Mouse (Mus musculus): ENCODE measurements around the gene Palld. TPM values are rescaled to one million over a fixed set of nuclear protein-coding genes. Genes with fewer than 3 reads are reported as not detected.

Palld gene
- polyA plus RNA-seq, 1 experiment from 2014 or later: 62.3 TPM

DNA sequence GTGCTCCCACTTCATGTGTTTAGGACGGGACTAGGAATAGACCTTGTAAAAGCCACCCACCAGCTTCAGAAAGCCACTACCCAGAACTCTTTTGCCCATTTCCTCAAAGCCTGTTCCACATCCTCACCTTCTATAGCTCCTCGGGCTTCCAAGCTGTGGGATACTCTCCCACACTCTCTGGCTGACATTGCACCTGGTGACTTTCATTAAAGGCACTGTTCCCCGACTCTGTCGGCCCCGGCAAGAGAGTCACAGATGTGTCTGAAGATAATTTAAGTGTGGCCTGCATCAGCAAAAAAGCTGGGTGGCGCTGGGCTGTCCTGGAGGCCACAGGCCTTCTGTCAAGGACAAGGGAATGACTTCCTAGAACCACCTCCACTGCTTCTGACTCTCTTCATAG lies 350.3 kb downstream of the Palld start:
- H3K9me3 ChIP-seq (ENCODE audit: control insufficient read depth): 0 out of 2 replicates have a peak, but pooled peaks cover 2% of the 10 kb centered on the region
- no peak overlapping the region for H3K4me2 ChIP-seq (replicated peaks; ENCODE audit: low read depth)
- WGBS: 73% methylated on average over 6 of the region's 6 CpGs
- no peaks in the 10 kb centered on the region for H3K27me3 ChIP-seq (replicated peaks; ENCODE audit: control insufficient read depth, insufficient read depth, low read length)
- no peak overlapping the region for H3K27ac ChIP-seq (ENCODE audit: low read depth, low read length)
- H3K4me3 ChIP-seq (ENCODE audit: low read depth, low read length): no peak overlapping the region
- no peak for ATAC-seq
- no peak for TF ChIP-seq CTCF (IDR thresholded peaks at IDR 0.05; ENCODE audit: low read depth)
- no peaks in the 10 kb centered on the region for H3K4me1 ChIP-seq (replicated peaks; ENCODE audit: control insufficient read depth, insufficient read depth, low read length)
- no peak overlapping the region for H3K9ac ChIP-seq (ENCODE audit: low read depth, low read length)
- peaks cover 26% of the 10 kb centered on the region for H3K36me3 ChIP-seq (ENCODE audit: control insufficient read depth, insufficient read depth)

DNA sequence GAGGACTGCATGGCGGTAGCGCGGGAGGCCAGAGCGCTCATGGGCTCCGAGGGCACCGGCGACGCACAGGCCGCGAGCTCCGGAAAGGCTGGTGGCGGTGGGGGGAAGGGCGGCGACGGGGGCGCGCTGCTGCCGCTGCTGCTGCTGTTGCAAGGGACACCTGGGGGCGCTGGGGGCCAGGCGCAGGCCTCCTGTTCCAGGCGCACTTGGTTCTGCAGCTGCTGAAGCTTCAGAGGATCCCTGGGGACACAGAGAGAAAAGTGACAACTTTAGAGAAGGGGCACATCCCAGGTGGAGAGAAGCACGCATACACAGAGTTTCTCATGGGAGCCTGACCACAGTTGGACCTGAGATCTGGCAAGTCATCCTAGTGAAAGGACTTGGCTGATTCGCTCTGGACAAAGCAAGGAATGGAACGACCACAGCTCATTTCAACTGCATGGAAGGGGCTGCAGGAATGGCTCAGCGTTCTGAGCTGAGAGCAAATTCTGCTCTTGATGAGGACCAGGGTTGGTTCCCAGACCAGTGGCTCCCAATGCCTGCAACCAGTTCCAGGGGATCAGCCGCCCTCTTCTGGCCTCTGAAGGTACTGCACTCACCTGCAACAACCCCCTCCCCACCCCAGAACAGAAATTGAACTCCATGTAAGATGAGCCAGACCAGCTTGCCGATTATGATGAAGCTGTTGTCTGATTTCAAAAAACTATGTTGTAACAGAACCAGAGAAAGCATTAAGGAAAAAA lies 352.3 kb downstream of the Palld start:
- WGBS: 75% methylated on average over 26 of the region's 27 CpGs
- 0 out of 2 replicates have a peak, but pooled peaks cover 2% of the 10 kb centered on the region for H3K9me3 ChIP-seq (ENCODE audit: control insufficient read depth)
- no peak overlapping the region for H3K27ac ChIP-seq (ENCODE audit: low read depth, low read length)
- H3K4me2 ChIP-seq (replicated peaks; ENCODE audit: low read depth): no peak overlapping the region
- peaks cover 35% of the 10 kb centered on the region for H3K36me3 ChIP-seq (ENCODE audit: control insufficient read depth, insufficient read depth)
- H3K4me1 ChIP-seq (replicated peaks; ENCODE audit: control insufficient read depth, insufficient read depth, low read length): no peaks in the 10 kb centered on the region
- ATAC-seq: no peak
- no peak overlapping the region for H3K4me3 ChIP-seq (ENCODE audit: low read depth, low read length)
- peak; percentile 58 for TF ChIP-seq CTCF (IDR thresholded peaks at IDR 0.05; ENCODE audit: low read depth)
- H3K9ac ChIP-seq (ENCODE audit: low read depth, low read length): no peak overlapping the region
- H3K27me3 ChIP-seq (replicated peaks; ENCODE audit: control insufficient read depth, insufficient read depth, low read length): no peaks in the 10 kb centered on the region

GRCm38 (mm10) chr8:61549585-61549984 lies 352.9 kb downstream of the Palld start:
- WGBS: 88% methylated on average over 40 of the region's 41 CpGs
- H3K4me3 ChIP-seq (ENCODE audit: low read depth, low read length): no peak overlapping the region
- TF ChIP-seq CTCF (IDR thresholded peaks at IDR 0.05; ENCODE audit: low read depth): no peak
- 0 out of 2 replicates have a peak, but pooled peaks cover 2% of the 10 kb centered on the region for H3K9me3 ChIP-seq (ENCODE audit: control insufficient read depth)
- H3K4me1 ChIP-seq (replicated peaks; ENCODE audit: control insufficient read depth, insufficient read depth, low read length): no peaks in the 10 kb centered on the region
- H3K4me2 ChIP-seq (replicated peaks; ENCODE audit: low read depth): no peak overlapping the region
- H3K9ac ChIP-seq (ENCODE audit: low read depth, low read length): no peak overlapping the region
- no peaks in the 10 kb centered on the region for H3K27me3 ChIP-seq (replicated peaks; ENCODE audit: control insufficient read depth, insufficient read depth, low read length)
- no peak overlapping the region for H3K27ac ChIP-seq (ENCODE audit: low read depth, low read length)
- ATAC-seq: 0 out of 2 replicates have a peak, but pooled peaks have one; percentile 22
- peaks cover 38% of the 10 kb centered on the region for H3K36me3 ChIP-seq (ENCODE audit: control insufficient read depth, insufficient read depth)

- WGBS: 47% methylated on average over 7 of the region's 7 CpGs
- Histone ChIP-seq H3K4me1 (replicated peaks; ENCODE audit: control insufficient read depth, insufficient read depth, low read length) (no peaks in the 10 kb centered on the region), H3K4me2 (replicated peaks; ENCODE audit: low read depth) (no peak overlapping the region), H3K9me3 (ENCODE audit: control insufficient read depth) (no peaks in the 10 kb centered on the region), H3K27me3 (replicated peaks; ENCODE audit: control insufficient read depth, insufficient read depth, low read length) (no peaks in the 10 kb centered on the region), H3K9ac (ENCODE audit: low read depth, low read length) (no peak overlapping the region), H3K36me3 (ENCODE audit: control insufficient read depth, insufficient read depth) (peaks cover 28% of the 10 kb centered on the region; the same call in 1 of the 2 replicates), H3K4me3 (ENCODE audit: low read depth, low read length) (no peak overlapping the region), H3K27ac (ENCODE audit: low read depth, low read length) (no peak overlapping the region)
- ATAC-seq: 0 out of 2 replicates have a peak, but pooled peaks have one; percentile 47
- peak; percentile 100 for TF ChIP-seq CTCF (IDR thresholded peaks at IDR 0.05; ENCODE audit: low read depth)
Measured at GRCm38 (mm10) chr8:61539828-61540500, 362.5 kb downstream of the Palld start.

DNA sequence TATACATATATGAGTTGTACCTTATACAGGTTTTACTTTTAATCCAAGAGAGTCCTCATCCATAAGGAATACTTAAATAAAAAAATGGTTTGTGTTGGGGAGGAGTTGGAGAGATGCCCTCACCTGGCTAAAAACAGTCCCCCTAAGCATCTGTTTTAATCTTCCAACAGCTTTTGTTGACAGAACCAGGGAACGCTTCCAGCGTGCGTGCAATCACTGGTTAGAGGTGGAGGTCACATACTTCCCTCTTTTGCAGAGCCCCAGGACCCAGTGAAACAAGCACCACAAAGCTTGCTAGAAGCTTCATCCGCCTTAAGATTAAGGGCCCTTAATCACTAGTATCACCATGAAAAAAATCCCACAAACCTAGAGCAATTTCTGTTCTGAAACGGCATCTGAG lies 365.0 kb downstream of the Palld start:
- no peaks in the 10 kb centered on the region for H3K9me3 ChIP-seq (ENCODE audit: control insufficient read depth)
- TF ChIP-seq CTCF (IDR thresholded peaks at IDR 0.05; ENCODE audit: low read depth): no peak
- no peak overlapping the region for H3K4me3 ChIP-seq (ENCODE audit: low read depth, low read length)
- no peaks in the 10 kb centered on the region for H3K4me1 ChIP-seq (replicated peaks; ENCODE audit: control insufficient read depth, insufficient read depth, low read length)
- peaks cover 33% of the 10 kb centered on the region; the same call in 1 of the 2 replicates for H3K36me3 ChIP-seq (ENCODE audit: control insufficient read depth, insufficient read depth)
- H3K4me2 ChIP-seq (replicated peaks; ENCODE audit: low read depth): no peak overlapping the region
- no peak overlapping the region for H3K9ac ChIP-seq (ENCODE audit: low read depth, low read length)
- WGBS: 80% methylated on average over 5 of the region's 5 CpGs
- H3K27me3 ChIP-seq (replicated peaks; ENCODE audit: control insufficient read depth, insufficient read depth, low read length): no peaks in the 10 kb centered on the region
- no peak for ATAC-seq
- H3K27ac ChIP-seq (ENCODE audit: low read depth, low read length): no peak overlapping the region

DNA sequence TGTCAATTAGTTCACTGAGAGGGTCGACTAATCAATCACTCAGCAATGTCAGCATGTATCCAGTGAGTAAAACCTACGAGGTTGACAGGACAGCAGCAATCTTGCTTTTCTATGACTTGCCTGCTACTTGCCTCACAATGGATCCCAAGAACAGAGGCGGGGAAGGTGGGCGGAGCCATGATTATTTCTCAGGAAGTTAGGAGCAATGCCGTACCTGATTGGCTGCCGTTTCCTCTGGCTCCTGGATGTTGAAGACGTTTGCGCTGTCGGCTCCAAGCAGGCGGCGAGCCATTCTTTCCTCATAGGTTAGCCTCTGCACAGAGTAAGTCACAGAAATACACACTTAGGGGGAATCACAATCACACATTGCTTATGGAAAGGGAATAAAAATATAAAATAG lies 367.0 kb downstream of the Palld start:
- Histone ChIP-seq H3K4me1 (replicated peaks; ENCODE audit: control insufficient read depth, insufficient read depth, low read length) (no peaks in the 10 kb centered on the region), H3K27ac (ENCODE audit: low read depth, low read length) (no peak overlapping the region), H3K4me3 (ENCODE audit: low read depth, low read length) (no peak overlapping the region), H3K9ac (ENCODE audit: low read depth, low read length) (no peak overlapping the region), H3K4me2 (replicated peaks; ENCODE audit: low read depth) (no peak overlapping the region), H3K27me3 (replicated peaks; ENCODE audit: control insufficient read depth, insufficient read depth, low read length) (no peaks in the 10 kb centered on the region), H3K36me3 (ENCODE audit: control insufficient read depth, insufficient read depth) (peaks cover 49% of the 10 kb centered on the region), H3K9me3 (ENCODE audit: control insufficient read depth) (no peaks in the 10 kb centered on the region)
- TF ChIP-seq CTCF (IDR thresholded peaks at IDR 0.05; ENCODE audit: low read depth): no peak
- ATAC-seq: no peak
- 84% methylated on average over 11 of the region's 11 CpGs for WGBS
